Mouse (Mus musculus): ENCODE measurements around the gene Saal1.

DNA sequence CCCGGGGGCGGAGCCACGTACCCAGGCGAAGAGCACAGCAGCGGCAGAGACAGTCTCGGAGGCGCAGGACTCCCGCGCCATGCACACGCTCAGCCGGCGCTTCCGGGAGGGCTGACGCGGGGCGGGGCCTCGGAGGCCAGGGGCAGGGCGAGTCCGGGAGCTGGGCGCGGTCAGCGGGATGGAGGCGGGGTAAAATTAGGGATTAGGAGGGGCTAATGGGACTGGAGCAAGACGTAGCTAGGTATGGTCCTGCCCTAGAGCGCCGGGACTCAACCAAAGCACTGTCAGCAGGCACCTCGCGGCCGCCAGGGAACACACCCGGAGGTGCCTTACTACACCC lies 70.8 kb downstream of the Saal1 start, which contains the start of gene Sergef:
- TF ChIP-seq POLR2A (IDR thresholded peaks at IDR 0.05; ENCODE audit: insufficient read length, low read depth) (peak; percentile 89), POLR2AphosphoS2 (IDR thresholded peaks at IDR 0.05; ENCODE audit: insufficient read length, low read depth) (peak; percentile 66), TCF12 (IDR thresholded peaks at IDR 0.05; ENCODE audit: insufficient read depth, poor library complexity, severe bottlenecking) (no peak), CEBPB (IDR thresholded peaks at IDR 0.05; ENCODE audit: insufficient read depth, poor library complexity, severe bottlenecking) (no peak), MAX (IDR thresholded peaks at IDR 0.05; ENCODE audit: low read depth) (no peak), REST (IDR thresholded peaks at IDR 0.05; ENCODE audit: insufficient read depth, insufficient read length) (no peak), MYOG (IDR thresholded peaks at IDR 0.05; ENCODE audit: control insufficient read depth in 1 of 3, insufficient read depth in 1 of 3, insufficient read length in 2 of 3, low read depth in 2 of 3) (peak in 1 of 3 experiments; percentile 8)
